Mouse (Mus musculus) lung, postnatal 0 days (tissue): ENCODE data around the gene Sema6d.

Experiments used
- CTCF ChIP-seq: IDR thresholded peaks from 2 replicates; pipeline ENCODE4 v1.5.1; 2016; ENCODE audit warnings: antibody characterized with exemption, mild to moderate bottlenecking
- EP300 ChIP-seq: IDR thresholded peaks from 2 replicates; pipeline ENCODE4 v1.6.1; 2016; ENCODE audit warnings: antibody characterized with exemption, mild to moderate bottlenecking, control low read depth

GRCm38 (mm10) chr2:124141510-124142044 is 51.8 kb downstream of the Sema6d start:
- TF ChIP-seq EP300 (no peak), CTCF (no peak)
